8 mouse cellular contexts compared by ENCODE assay signal in the genomic region with DNA sequence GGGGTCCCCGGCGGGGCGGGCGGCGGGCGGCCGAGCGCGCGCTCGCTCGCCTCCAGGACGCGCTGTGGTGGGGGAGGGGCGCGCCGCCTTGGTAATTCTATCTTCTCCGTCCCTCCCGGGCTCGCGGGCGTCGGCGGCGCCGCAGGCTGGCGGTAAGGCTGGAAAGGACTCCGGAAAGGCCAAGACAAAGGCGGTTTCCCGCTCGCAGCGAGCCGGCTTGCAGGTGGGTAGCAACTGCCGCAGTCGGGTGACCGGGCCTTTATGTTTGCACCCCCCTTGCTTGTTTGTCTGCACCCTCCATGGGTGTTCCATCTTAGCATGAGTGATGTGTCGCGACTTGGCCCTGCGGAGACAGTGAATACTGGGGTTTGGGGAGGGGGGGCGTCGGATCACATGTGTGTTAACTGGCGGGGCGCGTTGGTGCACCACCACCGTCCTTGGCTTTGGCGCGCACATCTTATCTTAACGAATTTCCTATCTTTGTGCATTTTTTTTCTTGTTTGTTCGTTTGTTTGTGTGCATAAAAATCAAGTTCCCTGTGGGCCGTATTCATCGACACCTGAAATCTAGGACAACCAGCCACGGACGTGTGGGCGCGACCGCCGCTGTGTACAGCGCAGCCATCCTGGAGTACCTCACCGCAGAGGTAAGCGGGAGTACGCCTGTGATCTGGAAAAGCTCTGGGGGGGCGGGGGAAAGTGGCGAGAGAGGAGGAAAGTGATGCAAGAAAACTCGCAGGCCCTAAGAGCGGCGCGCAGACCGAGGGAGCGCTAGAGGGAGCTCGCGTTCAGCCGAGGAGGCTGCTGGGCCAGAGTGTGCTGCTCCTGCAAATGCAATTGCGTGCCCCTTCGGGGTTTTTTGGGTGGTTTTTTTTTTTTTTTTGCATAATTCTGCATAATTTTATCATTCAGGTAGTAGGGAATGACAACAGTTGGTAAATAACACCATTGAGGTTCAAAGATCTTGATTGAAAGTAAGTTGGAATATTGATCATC. TPM values are rescaled to one million over a fixed set of nuclear protein-coding genes. Genes with fewer than 3 reads are reported as not detected.
DNase-seq lines count a peak whose midpoint lies in the region; ATAC-seq and TF ChIP-seq lines count a peak whose summit lies in the region.

No protein-coding gene starts in this region.

- peak overlapping the region; percentile 85 for H3K9ac ChIP-seq in MEL (ENCODE audit: control insufficient read depth, low read depth, low read length, poor library complexity, severe bottlenecking)
- peak overlapping the region; percentile 76 for H3K9ac ChIP-seq in forebrain, embryonic 15.5 days (replicated peaks)

- peak; percentile 91 for DNase-seq in MEL (ENCODE audit: low read depth, low spot score)
- peak; percentile 88 for DNase-seq in cerebellum, adult 11-12 months
- DNase-seq in heart, postnatal 14 days: peak; percentile 90 to 91
- peak; percentile 73 to 89 for DNase-seq in layer of hippocampus, adult 18-20 months (ENCODE audit: low spot score in 2 of 2)
- peak; percentile 80 for DNase-seq in lung, adult 2 months
- peak; percentile 79 for DNase-seq in testis, postnatal 14 days (ENCODE audit: low spot score)

- no peaks in the 10 kb centered on the region for H3K9me3 ChIP-seq in MEL (replicated peaks; ENCODE audit: insufficient read depth, low read length)
- no peaks in the 10 kb centered on the region for H3K9me3 ChIP-seq in forebrain, embryonic 15.5 days

- H3K27me3 ChIP-seq in MEL (ENCODE audit: control insufficient read depth in 1 of 2, insufficient read depth in 2 of 2, low read length in 2 of 2): no peaks in the 10 kb centered on the region
- no peaks in the 10 kb centered on the region for H3K27me3 ChIP-seq in forebrain, embryonic 15.5 days

- TF ChIP-seq CTCF in MEL (IDR thresholded peaks at IDR 0.05 in 2 of 3, conservative IDR thresholded peaks at IDR 0.05 in 1 of 3; ENCODE audit: control insufficient read depth in 1 of 3, insufficient read depth in 1 of 3, low read depth in 2 of 3, low read length in 3 of 3, poor library complexity in 1 of 3, severe bottlenecking in 1 of 3): peak; percentile 45 to 72 (median 65)
- peak; percentile 88 for TF ChIP-seq CTCF in lung, adult 2 months (IDR thresholded peaks at IDR 0.05; ENCODE audit: insufficient read depth, low read length)

- peaks cover 3 to 30% of the 10 kb centered on the region in 2 experiments for H3K36me3 ChIP-seq in MEL (ENCODE audit: control insufficient read depth in 1 of 2, insufficient read depth in 2 of 2, low read length in 2 of 2)
- peaks cover 2% of the 10 kb centered on the region; the same call in 1 of the 2 replicates for H3K36me3 ChIP-seq in forebrain, embryonic 15.5 days

- TF ChIP-seq RAD21 in MEL (IDR thresholded peaks at IDR 0.05; ENCODE audit: low read depth, low read length): peak; percentile 32

- peak in 1 of 2 experiments; percentile 60; a peak in 2 of 4 replicates for TF ChIP-seq POLR2A in MEL (IDR thresholded peaks at IDR 0.05; ENCODE audit: control insufficient read depth in 1 of 2, insufficient read depth in 1 of 2, low read depth in 1 of 2, low read length in 2 of 2, poor library complexity in 1 of 2)
- TF ChIP-seq POLR2A in lung, adult 2 months (IDR thresholded peaks at IDR 0.05; ENCODE audit: borderline replicate concordance, extremely low read depth, low read depth, low read length): no peak

- H3K4me2 ChIP-seq in forebrain, embryonic 15.5 days (replicated peaks): peak overlapping the region; percentile 46

- ATAC-seq in forebrain, embryonic 15.5 days (replicated peaks): peak; percentile 58
- ATAC-seq in neutrophil, adult 5-6 weeks (ENCODE audit: extremely low read depth, insufficient number of reproducible peaks, low FRiP score, poor library complexity, severe bottlenecking): peak; percentile 63

- intact Hi-C loops in heart, postnatal 14 days (cut with DNase I): loop anchor here (2.0 to 5.0 kb wide), 4 partner anchors 54 to 1143 kb away; partner anchors contain the start of genes Lamtor3 and Mttp

- H3K27ac ChIP-seq in MEL (ENCODE audit: control insufficient read depth, low read depth, low read length): peak overlapping the region; percentile 88
- H3K27ac ChIP-seq in forebrain, embryonic 15.5 days (replicated peaks): peak overlapping the region; percentile 94

- WGBS in forebrain, embryonic 15.5 days: under 1% methylated on average over 69 of the region's 74 CpGs
- WGBS in lung, adult 2 months: under 1% methylated on average over 71 of the region's 74 CpGs

- no peak; a peak in 1 of 4 replicates for TF ChIP-seq EP300 in MEL (IDR thresholded peaks at IDR 0.05; ENCODE audit: low read depth in 1 of 2, low read length in 2 of 2)

- peaks cover under 1 to 16% of the 10 kb centered on the region in 2 experiments; a peak in 3 of 4 replicates for H3K4me1 ChIP-seq in MEL (ENCODE audit: control insufficient read depth in 1 of 2, insufficient read depth in 2 of 2, low read length in 2 of 2)
- peaks cover 31% of the 10 kb centered on the region for H3K4me1 ChIP-seq in forebrain, embryonic 15.5 days
- peaks cover 4% of the 10 kb centered on the region; the same call in 1 of the 2 replicates for H3K4me1 ChIP-seq in lung, adult 2 months (ENCODE audit: control insufficient read depth, insufficient read depth, low read length)

- H3K79me2 ChIP-seq in MEL (ENCODE audit: control insufficient read depth, insufficient read depth, low read length, poor library complexity): peaks cover 34% of the 10 kb centered on the region

- H3K4me3 ChIP-seq in MEL (ENCODE audit: control insufficient read depth in 1 of 2, insufficient read depth in 1 of 2, low read depth in 2 of 2, low read length in 2 of 2): peak overlapping the region; percentile 77 to 99
- H3K4me3 ChIP-seq in forebrain, embryonic 15.5 days: peak overlapping the region; percentile 67
- peak overlapping the region; percentile 80 for H3K4me3 ChIP-seq in lung, adult 2 months (replicated peaks; ENCODE audit: extremely low read depth, low read depth, low read length)

TF ChIP-seq in MEL, 35 proteins besides CTCF, POLR2A, EP300 and RAD21:
- TF ChIP-seq ZNF384 (IDR thresholded peaks at IDR 0.05; ENCODE audit: low read depth, low read length): peak; percentile 77
- TF ChIP-seq TAL1 (IDR thresholded peaks at IDR 0.05; ENCODE audit: low read length): no peak
- TF ChIP-seq SMC3 (IDR thresholded peaks at IDR 0.05; ENCODE audit: low read depth, low read length): peak; percentile 25
- no peak for TF ChIP-seq CHD1 (IDR thresholded peaks at IDR 0.05; ENCODE audit: low read depth, low read length)
- TF ChIP-seq E2F4 (IDR thresholded peaks at IDR 0.05; ENCODE audit: borderline replicate concordance, low read depth, low read length): peak; percentile 53; the same call in 1 of the 2 replicates
- 0 out of 2 replicates have a peak, but pooled peaks have one; percentile 38 for TF ChIP-seq ZMIZ1 (IDR thresholded peaks at IDR 0.05; ENCODE audit: low read depth, low read length)
- TF ChIP-seq HCFC1 (IDR thresholded peaks at IDR 0.05; ENCODE audit: low read depth, low read length): peak; percentile 67
- TF ChIP-seq NELFE (IDR thresholded peaks at IDR 0.05; ENCODE audit: low read depth, low read length): 0 out of 2 replicates have a peak, but pooled peaks have one; percentile 21
- TF ChIP-seq UBTF (IDR thresholded peaks at IDR 0.05; ENCODE audit: borderline replicate concordance, insufficient read depth, low read depth, low read length): 0 out of 2 replicates have a peak, but pooled peaks have one; percentile 11
- peak; percentile 82 for TF ChIP-seq MXI1 (IDR thresholded peaks at IDR 0.05; ENCODE audit: low read depth, low read length)
- no peak for TF ChIP-seq KAT2A (conservative IDR thresholded peaks at IDR 0.05; ENCODE audit: low read depth, low read length)
- TF ChIP-seq MYC (IDR thresholded peaks at IDR 0.05; ENCODE audit: low read depth, low read length): peak; percentile 13; the same call in 1 of the 2 replicates
- TF ChIP-seq ETS1 (IDR thresholded peaks at IDR 0.05; ENCODE audit: low read depth, low read length): peak; percentile 43; the same call in 1 of the 2 replicates
- TF ChIP-seq RCOR1 (IDR thresholded peaks at IDR 0.05; ENCODE audit: low read depth, low read length): 0 out of 2 replicates have a peak, but pooled peaks have one; percentile 13
- peak; percentile 21; the same call in 1 of the 2 replicates for TF ChIP-seq TCF12 (IDR thresholded peaks at IDR 0.05; ENCODE audit: low read depth, low read length)
- no peak for TF ChIP-seq ELF1 (IDR thresholded peaks at IDR 0.05; ENCODE audit: low read depth, low read length)
- peak; percentile 80 for TF ChIP-seq SIN3A (IDR thresholded peaks at IDR 0.05; ENCODE audit: low read length)

RNA-seq across cellular contexts. Expression of gene H2afz, which starts 1.0 kb away (rescaled TPM):
- 1,732 and 2,078 TPM in 2 replicates for total RNA-seq in MEL (2012; rRNA removed)
- polyA plus RNA-seq in MEL (2012; ENCODE audit: insufficient read depth in 1 of 2, insufficient read length in 2 of 2, low read depth in 1 of 2, low replicate concordance in 2 of 2, missing spikeins in 1 of 2): 1,000 to 10,000 TPM; 1,006 to 3,472 TPM
- polyA plus RNA-seq in forebrain, embryonic 15.5 days (2015; fragmentation: Nextera tagmentation; extraction: Ambion mirVana): 1,422 and 1,532 TPM in 2 replicates
- total RNA-seq in heart, postnatal 14 days (2021): 10 to 100 TPM; 80.2 to 99.5 TPM
- total RNA-seq in layer of hippocampus, adult 18-20 months (2021): 100 to 1,000 TPM; 142 to 148 TPM
- polyA plus RNA-seq in lung, adult 2 months (2012; rRNA removed): 400 and 437 TPM in 2 replicates
- 202 and 241 TPM in 2 replicates for total RNA-seq in neutrophil, adult 5-6 weeks (2017)

RNA-seq across cellular contexts. Expression of gene Dnajb14, which starts 2.2 kb away (rescaled TPM):
- total RNA-seq in MEL (2012; rRNA removed): 4.2 and 4.4 TPM in 2 replicates
- polyA plus RNA-seq in MEL (2012; ENCODE audit: insufficient read depth in 1 of 2, insufficient read length in 2 of 2, low read depth in 1 of 2, low replicate concordance in 2 of 2, missing spikeins in 1 of 2): 1 to 10 TPM in 1 of 2 experiments, not detected in 1; 6.1 TPM
- 12.9 and 14.4 TPM in 2 replicates for polyA plus RNA-seq in forebrain, embryonic 15.5 days (2015; fragmentation: Nextera tagmentation; extraction: Ambion mirVana)
- total RNA-seq in heart, postnatal 14 days (2021): 10 to 100 TPM; 10.9 to 11.0 TPM
- total RNA-seq in layer of hippocampus, adult 18-20 months (2021): 10 to 100 TPM; 47.0 to 49.1 TPM
- polyA plus RNA-seq in lung, adult 2 months (2012; rRNA removed): 3.7 and 6.1 TPM in 2 replicates
- 12.8 and 13.4 TPM in 2 replicates for total RNA-seq in neutrophil, adult 5-6 weeks (2017)

RNA-seq across cellular contexts. Expression of gene Lamtor3, which starts 53.0 kb away (rescaled TPM):
- total RNA-seq in MEL (2012; rRNA removed): 73.3 and 77.5 TPM in 2 replicates
- polyA plus RNA-seq in MEL (2012; ENCODE audit: insufficient read depth in 1 of 2, insufficient read length in 2 of 2, low read depth in 1 of 2, low replicate concordance in 2 of 2, missing spikeins in 1 of 2): 10 to 100 TPM in 1 of 2 experiments, not detected in 1; 88.3 TPM
- 136 and 138 TPM in 2 replicates for polyA plus RNA-seq in forebrain, embryonic 15.5 days (2015; fragmentation: Nextera tagmentation; extraction: Ambion mirVana)
- total RNA-seq in heart, postnatal 14 days (2021): 10 to 100 TPM; 88.9 to 90.3 TPM
- total RNA-seq in layer of hippocampus, adult 18-20 months (2021): 10 to 100 TPM; 63.4 to 66.4 TPM
- 19.6 and 31.7 TPM in 2 replicates for polyA plus RNA-seq in lung, adult 2 months (2012; rRNA removed)
- 89.6 and 100 TPM in 2 replicates for total RNA-seq in neutrophil, adult 5-6 weeks (2017)

Comparison
In these comparisons a context has a peak if more than half of its experiments do, and no peak if none do; other contexts are left out.
1. Peak in every context shown above with its lines: DNase-seq, ATAC-seq, H3K4me3 ChIP-seq and H3K27ac ChIP-seq.